ENCODE assay signal across 8 mouse cellular contexts in genomic region chr14:45318426-45319236, GRCm38 (mm10). TPM values are rescaled to one million over a fixed set of nuclear protein-coding genes. Genes with fewer than 3 reads are reported as not detected.
A peak's percentile ranks its signal among the peaks of the same experiment; 100 is the strongest.
DNase-seq lines count a peak whose midpoint lies in the region; ATAC-seq lines count a peak whose summit lies in the region.

Gene Ero1l (minus strand): TSS chr14:45318771.

- H3K9ac ChIP-seq in intestine, embryonic 15.5 days, result peak within 1 kb of the TSS; percentile 90

- DNase-seq in adrenal gland, adult 2 months, result peak; percentile 93
- peak; percentile 67 for DNase-seq in embryo, embryonic 11.5 days (ENCODE audit: low read depth, low spot score)
- DNase-seq in gastrocnemius, postnatal 36 days, result peak; percentile 56 to 79
- DNase-seq in left cerebral cortex, postnatal 25 days (ENCODE audit: low spot score in 2 of 2), result peak; percentile 88
- peak; percentile 77 for DNase-seq in mesoderm, embryonic 11.5 days (ENCODE audit: low read depth, low spot score)
- peak; percentile 91 for DNase-seq in right cerebral cortex, postnatal 25 days
- DNase-seq in urinary bladder, postnatal 36 days (ENCODE audit: low spot score in 2 of 2), result peak; percentile 73 to 79

- H3K4me2 ChIP-seq in intestine, embryonic 15.5 days (replicated peaks), result peak within 1 kb of the TSS; percentile 67

- no peaks in the 10 kb centered on the region for H3K9me3 ChIP-seq in intestine, embryonic 15.5 days

- peak; percentile 96 for ATAC-seq in intestine, embryonic 15.5 days

- peak within 1 kb of the TSS; percentile 86 for H3K4me3 ChIP-seq in intestine, embryonic 15.5 days (replicated peaks)

- peak within 1 kb of the TSS; percentile 95 for H3K27ac ChIP-seq in intestine, embryonic 15.5 days

- intact Hi-C loops in gastrocnemius, postnatal 36 days (cut with DNase I), result loop anchor here (10.0 kb wide), 1 partner anchor 104 kb away; the partner anchor contains the start of gene Gpr137c
- intact Hi-C loops in left cerebral cortex, postnatal 25 days (cut with DNase I), result loop anchor here (1.0 to 5.0 kb wide), 2 partner anchors 11 to 101 kb away; partner anchors contain the start of genes Gpr137c and Psmc6

- H3K36me3 ChIP-seq in intestine, embryonic 15.5 days, result no peaks in the 10 kb centered on the region

- 2% methylated on average over 69 of the region's 74 CpGs for WGBS in intestine, embryonic 15.5 days

- 0 out of 2 replicates have a peak, but pooled peaks cover 6% of the 10 kb centered on the region for H3K4me1 ChIP-seq in intestine, embryonic 15.5 days (replicated peaks)

- no peaks in the 10 kb centered on the region for H3K27me3 ChIP-seq in intestine, embryonic 15.5 days (replicated peaks)

RNA-seq across cellular contexts. Expression of gene Ero1l, which starts in this region (rescaled TPM):
- 10 to 100 TPM; 34.7 to 39.3 TPM for total RNA-seq in adrenal gland, adult 2 months (2021)
- 2.7 and 4.2 TPM in 2 replicates for polyA plus RNA-seq in adrenal gland, adult 2 months (2012; rRNA removed)
- 1 to 10 TPM; 3.7 to 7.3 TPM for total RNA-seq in gastrocnemius, postnatal 36 days (2021)
- 56.1 and 73.9 TPM in 2 replicates for polyA plus RNA-seq in intestine, embryonic 15.5 days (2015; fragmentation: Nextera tagmentation; extraction: Ambion mirVana)
- total RNA-seq in left cerebral cortex, postnatal 25 days (2021), result 10 to 100 TPM; 46.6 to 47.1 TPM

Comparison
In these comparisons a context has a peak if more than half of its experiments do, and no peak if none do; other contexts are left out.
1. Peak in every context shown above with its lines: DNase-seq, ATAC-seq, H3K4me3 ChIP-seq and H3K27ac ChIP-seq.
2. RNA of gene Ero1l (total RNA-seq): 46.6 to 47.1 TPM in left cerebral cortex, postnatal 25 days and 34.7 to 39.3 TPM in adrenal gland, adult 2 months; 3.7 to 7.3 TPM in gastrocnemius, postnatal 36 days; every median in the first group is over 4 times any median in the second.
3. RNA of gene Ero1l (polyA plus RNA-seq): 56.1 to 73.9 TPM in intestine, embryonic 15.5 days; 2.7 to 4.2 TPM in adrenal gland, adult 2 months; every median in the first group is over 10 times any median in the second.